Comparison of ENCODE assay signal across 16 mouse cellular contexts in the genomic region with DNA sequence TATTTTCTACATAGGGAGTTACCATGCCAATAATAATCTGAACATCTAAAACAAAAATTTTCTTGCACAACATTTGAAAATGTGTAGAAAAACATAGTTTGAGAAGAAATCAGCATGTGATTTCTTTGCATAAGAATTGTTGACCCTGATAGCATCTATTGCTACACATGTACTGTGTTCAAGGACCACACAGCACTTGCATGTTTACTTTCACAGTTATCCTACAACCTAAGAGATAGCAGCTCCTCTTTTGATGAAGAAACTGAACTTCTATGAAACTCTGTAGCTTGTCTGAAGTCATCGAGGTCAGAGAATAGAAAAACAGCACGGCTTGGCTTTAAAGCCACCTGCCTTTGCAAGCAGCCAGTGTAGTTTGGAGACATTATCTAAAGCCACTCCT.
"Had no signal": no experiment of that assay in that cellular context is flagged by ENCODE, and none has a peak within 500 bp of the region (broad histone marks: within the 10 kb centered on the region; RNA-seq: fewer than 3 reads in every experiment).

No protein-coding gene starts in this region.

- H3K27ac ChIP-seq: neural tube, embryonic 13.5 days; neural tube, embryonic 15.5 days; stomach, embryonic 15.5 days; stomach, postnatal 0 days had no signal

- H3K4me2 ChIP-seq: neural tube, embryonic 13.5 days; neural tube, embryonic 15.5 days; stomach, embryonic 15.5 days had no signal

- H3K36me3 ChIP-seq: neural tube, embryonic 13.5 days; neural tube, embryonic 15.5 days; stomach, embryonic 15.5 days had no signal

- H3K27me3 ChIP-seq: neural tube, embryonic 13.5 days; neural tube, embryonic 15.5 days; stomach, embryonic 15.5 days had no signal

- DNase-seq: retina, postnatal 1 day; right cerebral cortex, adult 18-20 months; right cerebral cortex, postnatal 14 days; right cerebral cortex, postnatal 25 days; right cerebral cortex, postnatal 4 days; spleen, adult 18-20 months; thymus, adult 18-20 months; thymus, adult 2 months; thymus, postnatal 14 days; thymus, postnatal 25 days; thymus, postnatal 36 days; thymus, postnatal 4 days had no signal

- H3K4me3 ChIP-seq: neural tube, embryonic 13.5 days; neural tube, embryonic 15.5 days; stomach, embryonic 15.5 days had no signal

- H3K9ac ChIP-seq: neural tube, embryonic 13.5 days; neural tube, embryonic 15.5 days; stomach, embryonic 15.5 days had no signal

- H3K9me3 ChIP-seq: neural tube, embryonic 13.5 days; neural tube, embryonic 15.5 days; stomach, embryonic 15.5 days had no signal

- H3K4me1 ChIP-seq: neural tube, embryonic 13.5 days; stomach, embryonic 15.5 days had no signal
